Mouse (Mus musculus) kidney, adult 2 months (tissue): ENCODE measurements at regions not wholly inside any gene's neighbourhood (a gene's known extent, or its start where the extent isn't known, plus 50 kb on each side); places are given as distances from the start of the nearest gene placed in this dataset.

Experiments used
- DNase-seq: peaks from one replicate; pipeline ENCODE4 v3.0.0; 2021
- H3K27ac ChIP-seq: fragments of 200-500 bp; 2 replicates; pipeline ENCODE4 v1.5.1; 2012; ENCODE audit warnings: low read depth, low read length, control low read depth, inconsistent platforms; ENCODE audit not compliant: insufficient read depth
- H3K27me3 ChIP-seq: fragments of 200-500 bp; replicated peaks from 2 replicates; pipeline ENCODE4 v1.6.1; 2012; ENCODE audit warnings: mild to moderate bottlenecking, moderate library complexity, low read length, inconsistent platforms; ENCODE audit not compliant: control insufficient read depth, insufficient read depth
- H3K36me3 ChIP-seq: fragments of 200-500 bp; 2 replicates; pipeline ENCODE4 v1.6.1; 2012; ENCODE audit warnings: mild to moderate bottlenecking, moderate library complexity, low read length, inconsistent platforms; ENCODE audit not compliant: control insufficient read depth, insufficient read depth
- H3K4me1 ChIP-seq: fragments of 200-500 bp; 2 replicates; pipeline ENCODE4 v1.6.1; 2011; ENCODE audit warnings: low read length; ENCODE audit not compliant: control insufficient read depth, insufficient read depth
- H3K4me3 ChIP-seq: fragments of 200-500 bp; 2 replicates; pipeline ENCODE4 v1.5.1; 2011; ENCODE audit warnings: mild to moderate bottlenecking, low read depth, low read length, control low read depth; ENCODE audit not compliant: insufficient read depth
- CTCF ChIP-seq: fragments of 200-500 bp; conservative IDR thresholded peaks from 2 replicates; pipeline ENCODE4 v1.5.1; 2011; ENCODE audit warnings: low read depth, mild to moderate bottlenecking, control low read depth, low read length, moderate library complexity, mixed read lengths; ENCODE audit not compliant: insufficient read depth, insufficient read length
- POLR2A ChIP-seq: fragments of 200-500 bp; IDR thresholded peaks from one replicate; pipeline ENCODE4 v1.6.1; 2011; ENCODE audit warnings: low read depth, low read length, control low read depth
- WGBS: fragments of 180-500 bp; shearing (Covaris S2); methylation state at CpG from one replicate; pipeline ENCODE4 v1.1.7; 2018; 5-methylcytosine and 5-hydroxymethylcytosine counted together

GRCm38 (mm10) chr2:145086118-145086517 is 81.4 kb upstream of the Slc24a3 start:
- 69% methylated on average over 5 of the region's 5 CpGs for WGBS
- no peak for TF ChIP-seq CTCF
- TF ChIP-seq POLR2A: no peak

GRCm38 (mm10) chr2:145103295-145103694 is 64.3 kb upstream of the Slc24a3 start:
- no peak for TF ChIP-seq POLR2A
- TF ChIP-seq CTCF: no peak
- Histone ChIP-seq H3K4me3 (no peak overlapping the region), H3K27ac (no peak overlapping the region), H3K4me1 (no peaks in the 10 kb centered on the region), H3K27me3 (no peaks in the 10 kb centered on the region), H3K36me3 (no peaks in the 10 kb centered on the region)
- 97% methylated on average over 2 of the region's 2 CpGs for WGBS
- no peak for DNase-seq

More at GRCm38 (mm10) chr2:145086118-145086517, 81.4 kb upstream of the Slc24a3 start:
- H3K27me3 ChIP-seq: no peaks in the 10 kb centered on the region; the same call in 1 of the 2 replicates
- no peaks in the 10 kb centered on the region for H3K36me3 ChIP-seq
- H3K4me3 ChIP-seq: no peak overlapping the region
- no peak for DNase-seq
- H3K27ac ChIP-seq: no peak overlapping the region
- no peaks in the 10 kb centered on the region for H3K4me1 ChIP-seq

- Histone ChIP-seq H3K4me1 (no peaks in the 10 kb centered on the region), H3K27ac (no peak overlapping the region), H3K4me3 (no peak overlapping the region), H3K27me3 (no peaks in the 10 kb centered on the region), H3K36me3 (no peaks in the 10 kb centered on the region)
- TF ChIP-seq CTCF: no peak
- no peak for TF ChIP-seq POLR2A
- no peak for DNase-seq
- WGBS: 56% methylated on average over 1 of the region's 1 CpGs
Observed at GRCm38 (mm10) chr2:145111615-145112014, 55.9 kb upstream of the Slc24a3 start.

GRCm38 (mm10) chr2:145115043-145115442 is 52.5 kb upstream of the Slc24a3 start:
- no peak for TF ChIP-seq POLR2A
- no peak for TF ChIP-seq CTCF
- Histone ChIP-seq H3K27me3 (no peaks in the 10 kb centered on the region), H3K4me3 (no peak overlapping the region), H3K27ac (no peak overlapping the region), H3K36me3 (no peaks in the 10 kb centered on the region), H3K4me1 (no peaks in the 10 kb centered on the region)
- WGBS: 65% methylated on average over 3 of the region's 3 CpGs
- DNase-seq: no peak
